Mouse (Mus musculus) left cerebral cortex, adult 9 months (tissue): ENCODE results near the gene Alox8.

Experiments used
- DNase-seq, 2 experiments: peaks; one replicate each; pipeline ENCODE4 v3.0.0; 2022; ENCODE audit warnings: low spot score in 2 of 2

Gene Alox8

DNA sequence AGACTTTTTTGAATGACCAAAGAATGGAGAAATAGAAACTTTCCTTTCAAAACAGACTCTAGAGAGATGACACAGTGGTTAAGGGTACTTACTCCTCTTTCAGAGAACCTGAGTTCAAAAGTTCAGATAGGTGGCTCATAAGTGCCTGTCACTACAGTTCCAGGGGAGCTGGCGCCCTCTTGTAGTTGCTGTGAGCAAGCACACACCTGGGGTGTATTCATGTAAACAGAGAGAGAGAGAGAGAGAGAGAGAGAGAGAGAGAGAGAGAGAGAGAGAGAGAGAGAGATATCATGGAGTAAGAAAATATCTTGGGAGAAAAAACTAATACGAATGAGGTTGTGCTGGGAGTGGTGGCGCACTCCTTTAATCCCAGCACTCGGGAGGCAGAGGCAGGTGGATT lies 17.5 kb downstream of the Alox8 start:
- DNase-seq: no peak

DNA sequence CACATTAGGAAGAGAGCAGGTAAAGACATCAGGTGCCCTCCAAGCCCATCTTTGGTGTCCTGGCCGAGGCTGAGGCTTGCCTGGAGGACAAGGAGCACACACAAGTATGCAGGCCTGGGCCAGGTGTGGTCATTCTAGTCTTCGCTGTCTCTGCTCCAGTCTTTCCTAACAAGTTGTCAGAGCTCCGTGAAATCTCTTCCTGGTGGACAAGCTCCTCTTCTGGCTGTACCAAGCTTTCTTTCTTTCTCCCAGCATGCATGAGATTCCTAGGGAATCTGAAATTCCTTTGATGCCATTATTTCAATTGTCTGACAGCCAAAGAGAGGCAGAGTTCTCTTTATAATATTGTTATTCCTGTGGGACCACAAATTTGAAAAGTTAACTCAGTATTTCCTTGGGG lies 18.1 kb downstream of the Alox8 start:
- no peak for DNase-seq

DNA sequence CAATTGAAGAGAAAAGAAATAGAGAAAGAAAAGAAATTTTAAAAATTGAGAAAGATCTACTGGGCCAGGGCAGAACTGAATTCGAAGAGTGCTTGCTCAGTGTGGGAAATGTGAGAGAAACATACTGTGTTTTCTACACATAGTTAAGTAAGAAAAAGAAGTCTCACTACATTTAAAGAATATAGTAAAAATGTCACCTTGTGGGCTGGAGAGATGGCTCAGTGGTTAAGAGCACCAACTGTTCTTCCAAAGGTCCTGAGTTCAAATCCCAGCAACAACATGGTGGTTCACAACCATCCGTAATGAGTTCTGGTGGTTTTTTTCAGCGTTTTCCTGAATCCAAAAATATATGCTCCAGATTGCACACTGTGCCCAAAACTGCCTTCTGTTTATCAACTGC lies 19.1 kb downstream of the Alox8 start:
- no peak for DNase-seq

DNA sequence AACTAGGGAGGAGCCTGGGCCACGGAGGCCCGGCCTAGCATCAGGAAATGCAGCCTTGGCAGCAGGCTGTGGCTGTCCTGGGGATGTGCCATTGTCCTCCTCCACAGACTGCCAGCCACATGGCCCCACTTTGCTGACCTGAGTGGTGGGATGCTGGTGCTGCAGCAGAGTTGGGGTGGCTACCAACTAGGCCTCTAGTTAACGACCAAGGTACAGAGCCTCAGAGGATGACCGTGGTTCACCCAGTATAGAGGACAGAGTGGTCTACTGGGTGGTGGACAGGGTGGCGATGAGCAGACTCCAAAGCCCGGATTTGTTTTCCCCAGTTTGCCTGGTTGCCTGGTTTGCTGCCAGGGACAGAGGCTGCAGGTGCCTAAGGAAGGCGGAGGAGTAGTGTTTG lies 22.9 kb downstream of the Alox8 start:
- DNase-seq: no peak

DNA sequence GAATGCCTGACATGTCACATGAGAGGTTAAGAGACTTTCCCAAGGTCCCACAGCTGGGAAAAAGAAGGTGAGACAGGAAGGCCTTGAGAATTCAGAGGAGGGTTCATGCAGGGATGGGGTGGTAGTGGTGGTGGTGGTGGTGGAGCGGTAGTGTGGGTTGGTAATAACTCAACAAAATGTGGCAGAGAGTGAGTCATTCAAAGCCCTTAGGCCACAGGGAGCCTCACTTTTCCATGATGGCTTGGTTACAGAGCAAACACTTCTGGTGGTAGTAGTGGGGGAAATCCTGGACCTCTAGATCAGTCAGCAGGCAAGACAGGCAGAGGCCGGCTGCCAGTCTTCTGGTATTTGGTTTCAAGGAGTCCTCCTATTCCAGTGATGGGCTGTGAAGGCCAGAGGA lies 25.0 kb downstream of the Alox8 start:
- no peak for DNase-seq

DNA sequence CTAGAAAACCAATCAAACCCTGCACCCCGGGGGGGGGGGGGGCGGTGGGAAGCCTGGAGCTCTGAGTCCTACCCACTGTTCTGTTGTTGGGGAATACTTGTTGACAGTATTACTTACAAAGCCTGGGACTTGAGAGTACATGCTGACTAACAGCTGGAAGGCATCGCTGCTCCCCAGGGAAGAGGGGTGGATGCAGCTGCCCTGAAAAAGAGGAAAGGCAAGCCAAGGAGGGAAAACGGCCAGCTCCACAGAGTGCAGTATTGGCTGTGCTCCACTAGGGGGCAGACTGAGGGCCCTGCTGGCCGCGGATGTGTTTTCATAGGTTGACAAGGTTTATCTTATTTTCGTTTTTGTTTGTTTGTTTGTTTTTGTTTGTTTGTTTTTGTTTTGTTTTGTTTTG lies 26.0 kb downstream of the Alox8 start:
- DNase-seq: peak in 1 of 2 experiments; percentile 50

DNA sequence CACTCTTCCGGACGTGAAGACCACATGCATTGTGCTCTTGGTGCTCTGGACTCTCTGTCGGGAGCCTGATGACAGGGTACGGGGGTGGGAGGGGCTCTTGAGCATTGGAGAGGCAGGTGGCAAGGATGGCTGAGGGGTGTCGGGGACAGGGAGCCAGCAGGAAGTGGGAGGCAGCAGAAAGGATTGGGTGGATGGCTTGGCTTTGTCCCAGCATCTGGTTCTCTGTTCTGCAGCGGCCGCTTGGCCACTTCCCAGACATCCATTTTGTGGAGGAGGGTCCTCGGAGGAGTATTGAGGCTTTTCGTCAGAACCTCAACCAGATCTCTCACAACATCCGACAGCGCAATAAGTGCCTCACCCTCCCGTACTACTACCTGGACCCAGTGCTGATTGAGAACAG lies 28.3 kb downstream of the Alox8 start:
- DNase-seq: peak; percentile 20 to 72

DNA sequence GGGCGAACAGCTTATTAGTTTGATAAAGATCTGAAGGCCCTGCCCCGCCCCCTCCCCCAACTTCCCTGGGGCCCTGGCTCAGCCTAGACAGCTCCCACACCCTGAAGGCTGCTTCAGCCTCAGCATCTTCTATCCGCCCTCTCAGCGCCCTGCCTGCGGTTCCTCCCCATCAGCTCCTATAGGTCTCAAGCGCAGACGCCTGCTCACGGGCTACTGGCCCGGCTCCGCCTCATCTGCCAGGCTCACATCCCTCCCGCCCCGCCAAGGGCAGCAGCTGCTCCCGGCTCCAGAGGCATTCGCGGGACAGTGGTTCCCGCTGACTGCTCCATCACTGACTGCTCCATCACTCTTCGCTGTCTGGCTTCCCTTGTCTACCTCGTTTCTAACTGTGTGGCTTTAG lies 40.8 kb downstream of the Alox8 start, which contains the start of gene Alox12b:
Gene Alox12b, plus strand, starts transcription at position 190 of the 400 bp plus-strand sequence.
- DNase-seq: peak in 1 of 2 experiments; percentile 26

DNA sequence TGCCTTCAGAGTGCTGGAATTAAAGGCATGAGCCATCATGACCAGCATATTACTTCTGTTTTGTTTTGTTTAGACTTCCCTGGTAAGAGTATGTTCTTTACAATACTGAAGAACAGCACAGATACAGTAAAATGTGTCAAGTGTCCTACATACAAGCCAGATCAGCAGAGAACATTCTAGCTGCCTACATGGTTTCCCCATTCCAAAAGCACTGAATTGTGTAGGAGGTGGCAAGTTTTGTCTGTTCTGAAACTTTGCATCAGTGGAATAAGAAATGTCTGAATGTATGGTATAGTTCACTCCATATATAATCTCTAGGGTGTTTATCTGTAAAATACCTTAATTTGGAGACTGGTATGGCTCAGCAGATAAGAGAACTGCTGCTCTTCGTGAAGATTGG lies 42.3 kb downstream of the Alox8 start:
- no peak for DNase-seq

DNA sequence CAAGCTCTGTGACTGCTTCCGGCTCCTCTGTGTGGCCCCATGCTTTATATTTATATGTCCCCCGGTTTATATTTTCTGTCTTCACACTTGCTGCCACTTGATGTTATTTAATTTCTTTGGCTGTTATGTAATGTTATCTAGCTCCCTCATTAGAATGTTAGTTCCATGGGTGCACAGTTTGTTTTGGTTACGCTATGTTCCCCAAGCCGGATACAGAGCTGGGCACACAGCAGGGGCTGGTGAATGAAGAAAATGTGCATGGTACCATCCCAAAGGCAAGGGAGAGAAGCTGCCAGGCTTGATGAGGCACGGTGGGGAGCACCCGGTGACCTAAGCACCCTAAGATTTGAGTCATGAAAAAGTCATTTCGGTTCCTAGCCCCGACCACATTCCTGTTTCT lies 43.8 kb downstream of the Alox8 start:
- DNase-seq: no peak

DNA sequence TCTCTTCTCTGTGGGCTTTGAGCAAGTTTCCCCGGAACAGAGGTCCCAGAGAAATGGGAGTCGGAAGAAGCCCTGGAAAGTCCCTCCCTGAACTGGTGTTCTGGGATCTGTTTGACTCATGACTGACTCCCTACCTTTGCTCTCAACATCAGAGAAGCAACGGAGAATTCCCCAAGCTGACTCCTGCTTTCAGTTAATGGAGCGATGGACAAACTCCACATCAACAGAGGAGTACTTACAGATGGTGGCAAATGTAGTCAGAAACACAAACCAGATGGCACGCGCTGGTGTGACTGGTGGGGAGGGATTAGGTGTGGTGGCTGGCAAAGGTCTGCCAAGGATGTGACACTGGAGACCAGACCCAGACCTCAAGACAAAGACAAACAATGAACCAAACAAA lies 46.6 kb downstream of the Alox8 start:
- DNase-seq: no peak

DNA sequence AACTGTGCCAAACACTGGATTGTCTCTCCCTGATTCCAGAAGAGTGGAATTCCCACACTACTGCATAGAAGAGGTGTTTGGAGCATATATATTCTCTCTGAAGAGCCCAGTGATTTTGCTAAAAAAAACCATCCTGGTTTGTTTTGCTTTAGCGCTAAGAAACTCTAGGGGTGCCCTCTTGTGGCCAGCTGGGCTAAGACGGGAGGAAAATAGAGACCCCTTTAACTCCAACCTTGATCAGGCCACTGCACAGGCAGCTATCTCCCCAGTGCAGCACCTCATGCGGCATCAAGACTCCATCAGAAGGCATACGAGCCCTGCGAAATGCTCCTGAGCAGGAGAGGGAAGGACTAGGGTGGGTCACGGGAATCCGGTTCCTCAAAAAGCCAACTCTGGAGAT lies 47.2 kb downstream of the Alox8 start:
- peak in 1 of 2 experiments; percentile 68 for DNase-seq

DNA sequence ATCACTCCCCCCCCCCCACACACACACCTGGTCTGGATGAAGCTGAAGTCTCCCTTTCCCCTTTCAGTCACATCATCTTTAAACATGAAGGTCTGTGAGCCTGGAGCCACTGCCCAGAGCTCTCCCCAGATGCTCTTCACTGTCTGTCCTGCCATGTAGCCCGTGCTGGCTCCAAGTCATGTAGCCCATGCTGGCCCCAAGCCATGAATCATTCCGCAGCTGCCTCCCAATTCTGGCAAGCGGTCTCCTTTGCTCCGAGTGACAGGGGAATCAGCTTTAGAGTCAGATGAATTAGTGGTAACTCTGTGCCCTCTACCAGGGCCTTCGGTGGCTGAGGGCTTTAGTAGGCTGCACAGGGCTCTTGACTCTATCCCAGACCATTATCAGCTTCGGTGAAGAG lies 47.9 kb downstream of the Alox8 start:
- DNase-seq: no peak

DNA sequence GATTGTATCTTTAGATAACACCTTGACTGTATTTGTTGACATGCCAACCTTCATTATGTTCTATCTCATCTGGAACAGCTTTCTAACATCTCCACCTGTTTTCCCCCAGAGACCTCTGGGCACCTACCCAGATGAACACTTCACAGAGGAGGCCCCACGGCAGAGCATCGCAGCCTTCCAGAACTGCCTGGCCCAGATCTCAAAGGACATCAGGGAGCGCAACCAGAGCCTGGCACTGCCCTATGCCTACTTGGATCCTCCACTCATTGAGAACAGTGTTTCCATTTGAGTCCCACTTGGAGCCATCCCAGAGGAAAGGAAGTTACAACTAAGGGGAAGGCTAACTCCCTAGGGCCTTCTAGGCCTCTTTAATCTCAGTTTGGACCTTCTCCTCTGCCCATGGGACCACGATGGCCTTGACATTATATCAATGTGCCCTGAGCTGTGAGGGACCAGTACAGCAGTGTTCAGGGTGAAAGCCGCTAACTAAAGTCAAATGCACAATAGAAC lies 49.1 kb downstream of the Alox8 start:
- no peak for DNase-seq

DNA sequence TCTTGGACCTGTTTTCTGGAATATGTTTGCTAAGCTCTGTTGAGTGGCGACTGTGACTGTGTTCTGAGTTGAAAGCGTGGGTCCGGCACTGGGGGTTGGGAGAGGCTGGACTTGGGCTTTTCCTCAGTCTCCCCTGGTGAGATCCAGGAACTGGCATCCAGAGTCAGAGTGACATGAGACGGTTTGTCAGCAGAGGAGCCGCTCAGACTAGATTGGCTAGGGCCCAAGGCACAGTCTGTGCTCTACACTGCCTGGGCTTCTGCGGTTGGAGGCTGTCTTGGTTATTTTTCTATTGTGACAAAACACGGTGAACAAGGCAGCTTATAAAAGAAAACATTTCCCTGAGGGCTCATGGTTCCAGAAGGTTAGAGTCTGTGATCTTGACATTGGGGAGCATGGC lies 50.1 kb downstream of the Alox8 start:
- DNase-seq: no peak

DNA sequence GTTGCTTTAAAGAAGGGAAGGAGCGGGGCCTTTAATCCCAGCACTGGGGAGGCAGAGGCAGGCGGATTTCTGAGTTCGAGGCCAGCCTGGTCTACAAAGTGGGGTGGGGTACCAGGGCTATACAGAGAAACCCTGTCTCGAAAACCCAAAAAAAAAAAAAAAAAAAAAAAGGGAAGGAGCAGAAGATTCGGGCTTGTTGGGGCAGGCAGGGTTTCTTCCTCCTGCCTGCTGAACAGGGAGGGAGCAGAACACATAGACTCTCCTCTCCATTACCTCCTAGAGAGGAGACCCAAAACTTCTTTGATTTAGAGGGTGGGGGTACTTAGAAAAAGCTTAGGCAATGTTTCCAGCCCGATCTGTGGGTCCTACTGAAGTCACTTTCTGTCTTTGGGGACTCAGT lies 62.3 kb downstream of the Alox8 start:
- DNase-seq: no peak

DNA sequence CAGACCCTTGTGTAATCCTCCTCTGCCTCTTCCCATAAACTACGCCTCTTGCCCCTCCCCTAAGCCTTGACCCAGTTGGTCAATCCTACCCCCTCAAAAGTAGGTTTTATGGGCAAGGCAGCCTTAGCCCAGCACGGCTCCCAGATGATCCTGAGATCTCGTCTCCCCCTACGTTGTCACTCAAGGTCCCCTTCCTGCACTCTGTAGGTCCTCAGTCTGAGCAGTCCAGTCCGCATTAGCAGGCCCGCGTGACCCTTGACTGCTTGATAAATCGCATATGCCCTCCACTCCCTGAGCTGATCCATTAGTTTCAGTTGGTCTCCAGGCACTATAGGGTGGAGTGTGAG lies 63.0 kb downstream of the Alox8 start:
- no peak for DNase-seq
